Comparison of ENCODE assay signal across 8 mouse cellular contexts in the genomic region with DNA sequence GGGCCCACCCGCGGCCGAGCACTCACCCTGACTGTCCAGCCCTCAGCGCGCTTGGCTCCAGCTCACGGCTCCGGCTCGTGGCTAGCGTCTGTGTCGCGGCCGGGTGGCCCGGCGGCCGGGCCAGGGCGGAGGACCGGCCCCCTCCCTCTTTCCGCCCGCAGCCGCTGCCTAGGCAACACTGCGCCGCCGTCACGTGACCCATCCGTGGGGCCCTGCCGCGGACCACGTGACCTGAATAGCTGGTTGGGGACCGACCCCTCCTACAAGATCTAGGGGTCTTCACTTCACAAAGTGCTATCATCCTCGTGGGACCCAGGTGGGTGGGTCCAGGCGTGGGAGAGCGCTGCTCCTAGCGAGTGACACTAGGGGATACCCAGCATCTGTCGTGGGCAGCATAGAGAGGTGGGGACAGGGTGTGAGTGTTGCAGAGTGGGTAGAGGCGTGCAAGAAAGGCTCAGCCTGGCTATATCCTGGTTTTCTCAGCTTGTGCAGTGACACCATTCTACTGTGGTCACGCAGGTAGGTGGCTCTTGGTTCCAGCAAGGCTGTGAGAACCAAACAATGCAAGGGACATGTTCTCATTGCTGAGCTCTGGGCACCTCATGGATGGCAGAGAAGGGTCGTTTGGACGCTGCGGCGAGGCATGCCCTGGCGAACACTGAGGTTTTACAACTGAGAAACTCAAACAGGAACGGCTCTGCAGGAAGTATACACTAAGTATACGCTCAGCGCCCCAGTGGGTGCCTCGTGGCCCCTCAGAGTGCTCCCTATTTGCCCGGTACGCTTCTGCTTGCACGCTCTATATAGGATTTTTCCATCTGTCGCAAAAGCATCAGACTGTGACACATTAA. TPM values are rescaled to one million over a fixed set of nuclear protein-coding genes. Genes with fewer than 3 reads are reported as not detected.
DNase-seq lines count a peak whose midpoint lies in the region; ATAC-seq and TF ChIP-seq lines count a peak whose summit lies in the region.

A gene (minus strand): TSS at position 202 of the 851 bp plus-strand sequence.

- peak within 1 kb of the TSS; percentile 73 for H3K4me3 ChIP-seq in gastrocnemius, adult 2 months
- H3K4me3 ChIP-seq in hindbrain, embryonic 16.5 days (ENCODE audit: low read length), result peak within 1 kb of the TSS; percentile 70

- DNase-seq in ZHBTc4 (ENCODE audit: low read depth, low spot score), result peak; percentile 66
- DNase-seq in gastrocnemius, adult 2 months, result peak; percentile 84
- peak; percentile 85 for DNase-seq in left cerebral cortex, adult 11 months (ENCODE audit: low spot score)
- DNase-seq in lung, postnatal 36 days, result peak; percentile 90
- DNase-seq in retina, postnatal 1 day, result peak; percentile 90
- peak; percentile 95 for DNase-seq in thymus, postnatal 4 days

- peak; percentile 50 for ATAC-seq in common myeloid progenitor, adult 5-6 weeks (replicated peaks; ENCODE audit: low read depth, poor library complexity, severe bottlenecking)
- ATAC-seq in hindbrain, embryonic 16.5 days, result peak; percentile 85

- no peaks in the 10 kb centered on the region for H3K27me3 ChIP-seq in hindbrain, embryonic 16.5 days (replicated peaks; ENCODE audit: control insufficient read depth, insufficient read depth, low read length)

- peaks cover 3% of the 10 kb centered on the region; the same call in 1 of the 2 replicates for H3K36me3 ChIP-seq in hindbrain, embryonic 16.5 days (ENCODE audit: control insufficient read depth, insufficient read depth, low read length)

- peak within 1 kb of the TSS; percentile 69 for H3K27ac ChIP-seq in gastrocnemius, adult 2 months
- H3K27ac ChIP-seq in hindbrain, embryonic 16.5 days (ENCODE audit: low read depth, low read length), result peak within 1 kb of the TSS; percentile 87

- H3K4me2 ChIP-seq in hindbrain, embryonic 16.5 days (ENCODE audit: low read length), result peak within 1 kb of the TSS; percentile 90

- H3K9ac ChIP-seq in hindbrain, embryonic 16.5 days (ENCODE audit: low read depth, low read length), result peak within 1 kb of the TSS; percentile 83

- 3% methylated on average over 46 of the region's 49 CpGs for WGBS in hindbrain, embryonic 16.5 days

- intact Hi-C loops in gastrocnemius, adult 2 months (cut with DNase I), result no loop called here

- H3K9me3 ChIP-seq in hindbrain, embryonic 16.5 days (ENCODE audit: control insufficient read depth, low read length), result no peaks in the 10 kb centered on the region; the same call in 1 of the 2 replicates

- peaks cover 24% of the 10 kb centered on the region for H3K4me1 ChIP-seq in hindbrain, embryonic 16.5 days (ENCODE audit: control insufficient read depth, insufficient read depth, low read depth, low read length)

- TF ChIP-seq CTCF in gastrocnemius, adult 2 months (IDR thresholded peaks at IDR 0.05), result no peak

RNA-seq across cellular contexts. Expression of the gene that starts here (rescaled TPM):
- 26.4 and 33.7 TPM in 2 replicates for total RNA-seq in common myeloid progenitor, adult 5-6 weeks (2017)
- under 1 TPM; 0.43 to 0.75 TPM for total RNA-seq in gastrocnemius, adult 2 months (2021)
- 50.1 and 51.0 TPM in 2 replicates for polyA plus RNA-seq in hindbrain, embryonic 16.5 days (2015; fragmentation: Nextera tagmentation; extraction: Ambion mirVana)

Comparison
In these comparisons a context has a peak if more than half of its experiments do, and no peak if none do; other contexts are left out.
1. Peak in every context shown above with its lines: DNase-seq, ATAC-seq, H3K4me3 ChIP-seq and H3K27ac ChIP-seq.
2. RNA of the gene that starts here (total RNA-seq): 26.4 to 33.7 TPM in common myeloid progenitor, adult 5-6 weeks; 0.43 to 0.75 TPM in gastrocnemius, adult 2 months; every median in the first group is over 10 times any median in the second.
3. Peak in DNase-seq, H3K4me3 ChIP-seq and H3K27ac ChIP-seq in gastrocnemius, adult 2 months; RNA of the gene not detected or under 1 TPM.